Mouse (Mus musculus): ENCODE results near the gene Alpk3. TPM values are rescaled to one million over a fixed set of nuclear protein-coding genes. Genes with fewer than 3 reads are reported as not detected.
"Not testable (repeated sequence)": the region's sequence is repeated elsewhere in the genome, so short reads cannot be mapped to it uniquely, and the experiment has no call there.

Alpk3 gene
- polyA plus RNA-seq, 1 experiment from 2014 or later: 0.34 TPM

DNA sequence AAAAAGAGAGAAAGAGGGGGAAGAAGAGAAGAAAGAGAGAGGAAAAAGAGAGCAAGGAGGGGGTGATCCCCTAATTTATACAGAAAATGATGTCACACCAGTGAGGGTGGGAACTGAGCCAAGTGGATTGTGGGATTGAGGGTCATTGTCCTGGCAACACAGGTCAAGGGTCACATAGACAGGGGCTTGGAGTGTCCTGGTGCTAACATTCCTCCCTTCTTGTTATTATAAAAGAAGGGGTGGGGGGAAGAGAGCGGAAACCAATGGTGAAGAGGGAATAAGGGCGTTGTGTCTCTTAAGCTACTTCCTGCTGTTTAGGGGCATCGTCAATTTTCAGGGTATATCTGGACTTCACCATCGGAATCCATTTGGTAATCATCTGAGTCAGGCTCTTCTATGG lies 85.7 kb downstream of the Alpk3 start:
- not testable (repeated sequence) for H3K9ac ChIP-seq (ENCODE audit: low read depth, low read length); H3K4me2 ChIP-seq (replicated peaks; ENCODE audit: low read depth, low read length); ATAC-seq (ENCODE audit: low FRiP score, low TSS enrichment); H3K27me3 ChIP-seq (ENCODE audit: control insufficient read depth, insufficient read depth, low read length); H3K36me3 ChIP-seq (ENCODE audit: control insufficient read depth, insufficient read depth, low read length); H3K4me3 ChIP-seq (ENCODE audit: low read length); H3K27ac ChIP-seq (ENCODE audit: low read depth, low read length); H3K9me3 ChIP-seq (ENCODE audit: control insufficient read depth, low read length); H3K4me1 ChIP-seq (ENCODE audit: control insufficient read depth, insufficient read depth, low read length)
- 70% methylated on average over 4 of the region's 4 CpGs for WGBS

GRCm38 (mm10) chr7:81149759-81150158 lies 92.4 kb downstream of the Alpk3 start:
- 86% methylated on average over 11 of the region's 11 CpGs for WGBS
- no peak for ATAC-seq (ENCODE audit: low FRiP score, low TSS enrichment)
- H3K27me3 ChIP-seq (ENCODE audit: control insufficient read depth, insufficient read depth, low read length): no peaks in the 10 kb centered on the region
- H3K4me2 ChIP-seq (replicated peaks; ENCODE audit: low read depth, low read length): no peak overlapping the region
- H3K27ac ChIP-seq (ENCODE audit: low read depth, low read length): no peak overlapping the region
- H3K9me3 ChIP-seq (ENCODE audit: control insufficient read depth, low read length): no peaks in the 10 kb centered on the region
- no peak overlapping the region for H3K9ac ChIP-seq (ENCODE audit: low read depth, low read length)
- H3K36me3 ChIP-seq (ENCODE audit: control insufficient read depth, insufficient read depth, low read length): no peaks in the 10 kb centered on the region
- H3K4me1 ChIP-seq (ENCODE audit: control insufficient read depth, insufficient read depth, low read length): no peaks in the 10 kb centered on the region
- H3K4me3 ChIP-seq (ENCODE audit: low read length): no peak overlapping the region

GRCm38 (mm10) chr7:81151216-81151615 lies 93.8 kb downstream of the Alpk3 start:
- Histone ChIP-seq H3K4me1 (ENCODE audit: control insufficient read depth, insufficient read depth, low read length) (no peaks in the 10 kb centered on the region), H3K36me3 (ENCODE audit: control insufficient read depth, insufficient read depth, low read length) (no peaks in the 10 kb centered on the region), H3K27me3 (ENCODE audit: control insufficient read depth, insufficient read depth, low read length) (no peaks in the 10 kb centered on the region), H3K27ac (ENCODE audit: low read depth, low read length) (no peak overlapping the region), H3K9me3 (ENCODE audit: control insufficient read depth, low read length) (no peaks in the 10 kb centered on the region), H3K9ac (ENCODE audit: low read depth, low read length) (no peak overlapping the region), H3K4me3 (ENCODE audit: low read length) (no peak overlapping the region), H3K4me2 (replicated peaks; ENCODE audit: low read depth, low read length) (no peak overlapping the region)
- ATAC-seq (ENCODE audit: low FRiP score, low TSS enrichment): no peak
- WGBS: 97% methylated on average over 8 of the region's 8 CpGs

DNA sequence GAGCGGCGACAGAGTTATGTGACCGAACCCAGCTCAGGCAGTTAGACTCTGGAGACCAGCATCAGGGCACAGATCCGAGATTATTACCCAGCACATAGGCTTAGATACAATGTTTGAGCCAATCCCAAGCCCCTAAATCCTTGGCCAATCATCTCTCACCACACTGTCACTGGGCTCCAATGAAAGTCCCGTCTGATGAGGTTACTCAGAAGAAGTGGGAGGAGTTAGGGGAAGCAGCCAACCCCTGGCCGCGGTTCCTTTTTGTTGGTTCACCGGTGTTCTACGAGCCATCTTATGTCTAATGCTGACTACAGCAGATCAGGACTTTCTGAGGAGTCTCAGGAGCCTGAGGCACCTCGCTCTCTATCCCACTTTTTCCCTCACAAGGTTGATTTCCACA lies 94.9 kb downstream of the Alpk3 start:
- Histone ChIP-seq H3K27ac (ENCODE audit: low read depth, low read length) (no peak overlapping the region), H3K36me3 (ENCODE audit: control insufficient read depth, insufficient read depth, low read length) (no peaks in the 10 kb centered on the region), H3K9ac (ENCODE audit: low read depth, low read length) (no peak overlapping the region), H3K27me3 (ENCODE audit: control insufficient read depth, insufficient read depth, low read length) (no peaks in the 10 kb centered on the region), H3K4me2 (replicated peaks; ENCODE audit: low read depth, low read length) (no peak overlapping the region), H3K4me3 (ENCODE audit: low read length) (no peak overlapping the region), H3K9me3 (ENCODE audit: control insufficient read depth, low read length) (no peaks in the 10 kb centered on the region), H3K4me1 (ENCODE audit: control insufficient read depth, insufficient read depth, low read length) (no peaks in the 10 kb centered on the region)
- 97% methylated on average over 10 of the region's 10 CpGs for WGBS
- no peak for ATAC-seq (ENCODE audit: low FRiP score, low TSS enrichment)

DNA sequence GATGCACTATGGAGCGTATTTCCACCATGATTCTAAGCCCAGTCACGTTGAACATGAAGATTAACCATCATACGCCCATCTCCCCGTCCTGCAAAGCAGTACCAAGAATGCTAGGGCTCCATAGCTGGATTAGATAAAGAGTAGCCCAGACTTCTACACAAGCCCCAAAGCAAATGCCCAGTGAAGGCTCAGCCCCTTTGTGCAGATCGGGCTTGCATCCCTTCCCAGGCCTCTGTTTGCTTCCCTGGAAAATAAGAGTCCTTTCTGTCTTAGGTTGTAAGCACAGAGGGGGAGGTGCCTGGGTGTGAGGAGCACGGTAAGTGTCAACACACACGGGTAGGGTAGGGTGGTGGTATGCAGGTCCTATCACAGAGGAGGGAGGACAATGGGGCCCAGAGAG lies 95.4 kb downstream of the Alpk3 start:
- 78% methylated on average over 7 of the region's 7 CpGs for WGBS
- no peaks in the 10 kb centered on the region for H3K4me1 ChIP-seq (ENCODE audit: control insufficient read depth, insufficient read depth, low read length)
- H3K27me3 ChIP-seq (ENCODE audit: control insufficient read depth, insufficient read depth, low read length): no peaks in the 10 kb centered on the region
- H3K27ac ChIP-seq (ENCODE audit: low read depth, low read length): no peak overlapping the region
- no peak overlapping the region for H3K4me3 ChIP-seq (ENCODE audit: low read length)
- no peak overlapping the region for H3K4me2 ChIP-seq (replicated peaks; ENCODE audit: low read depth, low read length)
- no peak for ATAC-seq (ENCODE audit: low FRiP score, low TSS enrichment)
- H3K9ac ChIP-seq (ENCODE audit: low read depth, low read length): no peak overlapping the region
- H3K9me3 ChIP-seq (ENCODE audit: control insufficient read depth, low read length): no peaks in the 10 kb centered on the region
- H3K36me3 ChIP-seq (ENCODE audit: control insufficient read depth, insufficient read depth, low read length): no peaks in the 10 kb centered on the region

DNA sequence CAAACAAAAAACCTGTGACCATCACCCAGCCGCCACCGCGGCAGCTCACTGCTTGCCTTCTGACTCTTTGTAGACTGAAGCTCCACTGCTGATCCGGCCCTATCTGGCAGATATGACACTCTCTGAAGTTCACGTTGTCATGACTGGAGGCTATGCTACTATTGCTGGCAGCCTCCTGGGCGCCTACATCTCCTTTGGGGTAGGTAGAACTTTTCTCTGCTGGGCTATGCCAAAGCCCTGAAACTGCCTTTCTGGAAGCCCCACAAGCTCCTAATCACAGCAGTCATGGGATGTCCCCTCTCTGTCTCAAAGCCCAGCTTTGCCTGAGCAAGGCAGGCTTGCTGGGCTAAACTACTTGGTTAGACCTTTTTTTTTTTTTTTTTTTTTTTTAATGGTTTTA lies 95.9 kb downstream of the Alpk3 start:
- H3K36me3 ChIP-seq (ENCODE audit: control insufficient read depth, insufficient read depth, low read length): no peaks in the 10 kb centered on the region
- H3K4me2 ChIP-seq (replicated peaks; ENCODE audit: low read depth, low read length): no peak overlapping the region
- H3K4me1 ChIP-seq (ENCODE audit: control insufficient read depth, insufficient read depth, low read length): no peaks in the 10 kb centered on the region
- no peak overlapping the region for H3K9ac ChIP-seq (ENCODE audit: low read depth, low read length)
- no peak overlapping the region for H3K4me3 ChIP-seq (ENCODE audit: low read length)
- H3K27me3 ChIP-seq (ENCODE audit: control insufficient read depth, insufficient read depth, low read length): no peaks in the 10 kb centered on the region
- 79% methylated on average over 6 of the region's 6 CpGs for WGBS
- no peak overlapping the region for H3K27ac ChIP-seq (ENCODE audit: low read depth, low read length)
- no peak for ATAC-seq (ENCODE audit: low FRiP score, low TSS enrichment)
- no peaks in the 10 kb centered on the region for H3K9me3 ChIP-seq (ENCODE audit: control insufficient read depth, low read length)

DNA sequence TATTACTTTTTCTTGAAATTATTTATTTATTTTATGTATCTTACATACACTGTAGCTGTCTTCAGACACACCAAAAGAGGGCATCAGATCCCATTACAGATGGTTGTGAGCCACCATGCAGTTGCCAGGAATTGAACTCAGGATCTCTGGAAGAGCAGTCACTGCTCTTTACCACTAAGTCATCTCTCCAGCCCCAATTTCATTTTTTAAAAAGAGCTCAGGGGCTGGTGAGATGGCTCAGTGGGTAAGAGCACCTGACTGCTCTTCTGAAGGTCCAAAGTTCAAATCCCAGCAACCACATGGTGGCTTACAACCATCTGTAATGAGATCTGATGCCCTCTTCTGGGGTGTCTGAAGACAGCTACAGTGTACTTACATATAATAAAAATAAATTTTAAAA lies 96.8 kb downstream of the Alpk3 start:
- not testable (repeated sequence) for H3K27me3 ChIP-seq (ENCODE audit: control insufficient read depth, insufficient read depth, low read length); H3K4me2 ChIP-seq (replicated peaks; ENCODE audit: low read depth, low read length); H3K9me3 ChIP-seq (ENCODE audit: control insufficient read depth, low read length); H3K9ac ChIP-seq (ENCODE audit: low read depth, low read length); H3K4me3 ChIP-seq (ENCODE audit: low read length); ATAC-seq (ENCODE audit: low FRiP score, low TSS enrichment); H3K27ac ChIP-seq (ENCODE audit: low read depth, low read length); H3K4me1 ChIP-seq (ENCODE audit: control insufficient read depth, insufficient read depth, low read length); H3K36me3 ChIP-seq (ENCODE audit: control insufficient read depth, insufficient read depth, low read length)

- H3K4me2 ChIP-seq (replicated peaks; ENCODE audit: low read depth, low read length): no peak overlapping the region
- no peaks in the 10 kb centered on the region for H3K27me3 ChIP-seq (ENCODE audit: control insufficient read depth, insufficient read depth, low read length)
- H3K4me3 ChIP-seq (ENCODE audit: low read length): no peak overlapping the region
- H3K36me3 ChIP-seq (ENCODE audit: control insufficient read depth, insufficient read depth, low read length): no peaks in the 10 kb centered on the region
- H3K9me3 ChIP-seq (ENCODE audit: control insufficient read depth, low read length): no peaks in the 10 kb centered on the region
- H3K9ac ChIP-seq (ENCODE audit: low read depth, low read length): no peak overlapping the region
- no peak overlapping the region for H3K27ac ChIP-seq (ENCODE audit: low read depth, low read length)
- ATAC-seq (ENCODE audit: low FRiP score, low TSS enrichment): peak; percentile 71
- peaks cover 7% of the 10 kb centered on the region; the same call in 1 of the 2 replicates for H3K4me1 ChIP-seq (ENCODE audit: control insufficient read depth, insufficient read depth, low read length)
- WGBS: 2% methylated on average over 3 of the region's 3 CpGs
These were observed 97.6 kb downstream of the Alpk3 start for GRCm38 (mm10) chr7:81154960-81155359.

Data from kidney, embryonic 14.5 days (tissue).